Mouse (Mus musculus) urinary bladder, postnatal 10 days (tissue): ENCODE data around the gene Ptbp3.
A peak's percentile ranks its signal among the peaks of the same experiment; 100 is the strongest.
"Not testable (repeated sequence)": the region's sequence is repeated elsewhere in the genome, so short reads cannot be mapped to it uniquely, and the experiment has no call there.

Experiments used
- DNase-seq: peaks from one replicate; pipeline ENCODE4 v3.0.0; 2022; ENCODE audit warnings: low spot score

Gene Ptbp3

GRCm38 (mm10) chr4:59549175-59549976 is at the start of gene Ptbp3:
Gene Ptbp3 (minus strand): TSS chr4:59549364.
- DNase-seq: peak; percentile 76

- no peak for DNase-seq
Observed at GRCm38 (mm10) chr4:59596556-59596955, 47.4 kb upstream of the Ptbp3 start.

GRCm38 (mm10) chr4:59594614-59595013 is 45.5 kb upstream of the Ptbp3 start:
- DNase-seq: no peak

GRCm38 (mm10) chr4:59587872-59588226 is 38.7 kb upstream of the Ptbp3 start:
- DNase-seq: no peak

- DNase-seq: no peak
Observed at GRCm38 (mm10) chr4:59587215-59587871, 38.2 kb upstream of the Ptbp3 start.

GRCm38 (mm10) chr4:59585097-59585496 is 35.9 kb upstream of the Ptbp3 start:
- DNase-seq: no peak

- DNase-seq: no peak
Observed at GRCm38 (mm10) chr4:59582186-59582585, 33.0 kb upstream of the Ptbp3 start.

GRCm38 (mm10) chr4:59581314-59582185 is 32.4 kb upstream of the Ptbp3 start, which contains the start of gene Hsdl2:
Gene Hsdl2 (plus strand): TSS chr4:59581563.
- DNase-seq: peak; percentile 86

- DNase-seq: no peak
Observed at GRCm38 (mm10) chr4:59580495-59581281, 31.5 kb upstream of the Ptbp3 start.

- DNase-seq: no peak
Observed at GRCm38 (mm10) chr4:59575184-59575958, 26.2 kb upstream of the Ptbp3 start.

- no peak for DNase-seq
Observed at GRCm38 (mm10) chr4:59572521-59573118, 23.5 kb upstream of the Ptbp3 start.

GRCm38 (mm10) chr4:59570519-59570918 is 21.4 kb upstream of the Ptbp3 start:
- DNase-seq: not testable (repeated sequence)

GRCm38 (mm10) chr4:59569538-59569937 is 20.4 kb upstream of the Ptbp3 start:
- DNase-seq: peak; percentile 15

GRCm38 (mm10) chr4:59567576-59568260 is 18.6 kb upstream of the Ptbp3 start:
- no peak for DNase-seq

GRCm38 (mm10) chr4:59565571-59566188 is 16.5 kb upstream of the Ptbp3 start:
- DNase-seq: no peak

- no peak for DNase-seq
Observed at GRCm38 (mm10) chr4:59564128-59564527, 15.0 kb upstream of the Ptbp3 start.

- no peak for DNase-seq
Observed at GRCm38 (mm10) chr4:59560141-59560540, 11.0 kb upstream of the Ptbp3 start.

GRCm38 (mm10) chr4:59558096-59558720 is 9.0 kb upstream of the Ptbp3 start:
- no peak for DNase-seq

- DNase-seq: not testable (repeated sequence)
Observed at GRCm38 (mm10) chr4:59557343-59557742, 8.2 kb upstream of the Ptbp3 start.
